Mouse (Mus musculus): ENCODE data around the gene Sowahc. TPM values are rescaled to one million over a fixed set of nuclear protein-coding genes. Genes with fewer than 3 reads are reported as not detected.

Sowahc gene
- 3.0 to 4.5 TPM (median 4.2 TPM) in 4 replicates for total RNA-seq (2023)

GRCm38 (mm10) chr10:59221473-59222270, at the start of gene Sowahc, which contains the start of gene Sept10:
Gene Sowahc, plus strand, starts transcription at chr10:59221953.
Gene Sept10, minus strand, starts transcription at chr10:59221847.

Other genes with a start within 250 kb of the Sowahc start
- 1.6 to 3.8 TPM (median 2.1 TPM) in 4 replicates for gene Sept10, start 106 bp upstream of the Sowahc start, total RNA-seq (2023)
- gene P4ha1, start 101.3 kb downstream of the Sowahc start, total RNA-seq (2023) = 8.6 to 11.8 TPM (median 9.2 TPM) in 4 replicates
- gene Gm10273, start 173.7 kb downstream of the Sowahc start, total RNA-seq (2023) = 4.0 to 14.3 TPM (median 8.3 TPM) in 4 replicates
- gene Pla2g12b, start 181.7 kb downstream of the Sowahc start, total RNA-seq (2023) = not detected in 4 replicates
- not detected in 4 replicates for gene Oit3, start 219.8 kb downstream of the Sowahc start, total RNA-seq (2023)

All from B cell, adult 62 days (primary cell).